Mouse (Mus musculus): ENCODE measurements around the gene Clec2g.
"Not testable (repeated sequence)": the region's sequence is repeated elsewhere in the genome, so short reads cannot be mapped to it uniquely, and the experiment has no call there.

The Clec2g gene

DNA sequence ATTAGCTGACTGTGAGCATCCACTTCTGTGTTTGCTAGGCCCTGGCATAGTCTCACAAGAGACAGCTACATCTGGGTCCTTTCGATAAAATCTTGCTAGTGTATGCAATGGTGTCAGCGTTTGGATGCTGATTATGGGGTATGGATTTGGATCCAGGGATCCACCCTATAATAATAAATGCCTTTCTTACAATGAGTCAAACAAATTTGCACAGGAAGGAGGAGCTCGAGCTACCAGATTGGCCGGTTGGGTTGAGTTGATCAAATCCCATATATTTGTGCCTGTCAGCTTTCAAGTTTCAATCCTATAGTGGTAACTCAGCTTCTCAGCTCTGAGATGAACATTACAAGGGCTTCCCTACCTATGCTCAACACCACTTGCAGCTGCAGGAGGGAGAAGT is at the start of gene Clec2g:
Gene Clec2g, plus strand, starts transcription at position 301 of the 400 bp plus-strand sequence.
- in situ Hi-C loops (cut with MboI, MseI): not testable (repeated sequence)

DNA sequence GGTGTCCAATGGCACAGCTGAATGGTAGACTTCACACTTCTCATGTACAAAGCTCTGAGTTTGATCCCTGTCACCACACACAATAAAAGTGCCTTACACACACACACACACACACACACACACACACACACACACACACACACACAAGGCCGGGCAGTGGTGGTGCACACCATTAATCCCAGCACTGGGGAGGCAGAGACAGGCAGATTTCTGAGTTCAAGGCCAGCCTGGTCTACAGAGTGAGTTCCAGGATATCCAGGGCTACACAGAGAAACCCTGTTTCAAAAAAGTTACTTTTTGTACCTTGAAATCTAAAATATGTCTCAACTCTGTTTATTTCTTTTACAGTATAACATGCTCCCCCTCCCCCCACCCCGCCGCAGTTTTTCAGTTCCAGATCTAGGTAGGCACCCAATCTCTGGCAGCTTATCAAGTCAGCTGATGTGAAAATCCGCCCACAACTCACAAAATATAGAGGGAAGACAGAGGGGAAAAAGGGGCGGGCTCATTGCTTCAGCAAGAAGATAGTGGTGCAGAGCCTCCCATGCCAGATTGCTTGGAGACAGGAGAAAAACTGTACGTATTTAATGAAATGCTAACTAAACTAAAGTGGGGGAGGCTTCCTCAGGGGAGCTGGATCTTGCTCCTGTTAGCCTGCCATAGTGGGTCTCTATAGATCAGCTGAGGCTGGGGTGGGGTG is 46.9 kb upstream of the Clec2g start, which contains the start of gene Clec2i:
Gene Clec2i, plus strand, starts transcription at position 498 of the 700 bp plus-strand sequence.
- in situ Hi-C loops (cut with MboI, MseI): not testable (repeated sequence)

DNA sequence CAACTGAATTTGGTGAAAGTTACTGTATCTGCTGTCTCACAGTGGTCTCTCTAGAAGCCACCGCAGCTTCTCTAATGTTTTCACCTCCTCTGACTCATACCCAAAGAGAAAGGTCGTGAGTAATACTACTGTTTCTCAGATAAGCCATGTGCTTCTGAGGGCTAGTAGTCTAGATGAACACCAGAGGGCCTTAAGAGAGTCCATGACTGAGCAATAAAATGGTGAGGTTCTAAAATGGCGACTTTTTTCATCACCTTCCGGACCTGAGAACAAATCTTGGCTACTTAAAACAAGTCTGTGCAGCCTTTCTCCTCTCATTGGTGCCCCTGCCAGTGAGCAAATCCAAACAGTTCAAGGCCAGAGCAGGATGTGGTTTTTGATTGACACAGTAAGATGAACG is 45.3 kb upstream of the Clec2g start:
- in situ Hi-C loops (cut with MboI, MseI): no loop called here

DNA sequence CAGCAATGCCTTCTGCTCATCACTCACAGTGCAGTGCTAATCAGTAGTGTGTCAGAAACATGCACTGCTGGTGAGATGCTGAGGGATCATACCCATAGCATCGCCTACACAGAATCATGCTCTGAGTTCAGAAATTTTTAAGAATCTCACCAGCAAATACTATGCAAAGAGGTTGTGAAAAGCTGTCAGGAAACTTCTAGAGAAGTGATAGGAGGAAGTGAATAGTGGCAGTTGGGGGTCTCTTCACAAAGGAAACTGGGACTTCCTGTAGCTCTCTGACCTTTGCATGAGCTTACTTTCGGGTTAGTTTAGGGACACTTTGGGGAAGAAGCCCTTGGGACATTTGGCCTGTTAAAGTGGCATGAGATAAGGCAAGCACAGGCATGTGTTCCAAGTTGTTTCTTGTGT is 43.2 kb upstream of the Clec2g start, which contains the start of gene BC035044:
Gene BC035044, minus strand, starts transcription at position 179 of the 408 bp plus-strand sequence.
- in situ Hi-C loops (cut with MboI, MseI): loop anchor here (5.0 kb wide), 2 partner anchors 34 to 86 kb away; no protein-coding TSS in a partner anchor

DNA sequence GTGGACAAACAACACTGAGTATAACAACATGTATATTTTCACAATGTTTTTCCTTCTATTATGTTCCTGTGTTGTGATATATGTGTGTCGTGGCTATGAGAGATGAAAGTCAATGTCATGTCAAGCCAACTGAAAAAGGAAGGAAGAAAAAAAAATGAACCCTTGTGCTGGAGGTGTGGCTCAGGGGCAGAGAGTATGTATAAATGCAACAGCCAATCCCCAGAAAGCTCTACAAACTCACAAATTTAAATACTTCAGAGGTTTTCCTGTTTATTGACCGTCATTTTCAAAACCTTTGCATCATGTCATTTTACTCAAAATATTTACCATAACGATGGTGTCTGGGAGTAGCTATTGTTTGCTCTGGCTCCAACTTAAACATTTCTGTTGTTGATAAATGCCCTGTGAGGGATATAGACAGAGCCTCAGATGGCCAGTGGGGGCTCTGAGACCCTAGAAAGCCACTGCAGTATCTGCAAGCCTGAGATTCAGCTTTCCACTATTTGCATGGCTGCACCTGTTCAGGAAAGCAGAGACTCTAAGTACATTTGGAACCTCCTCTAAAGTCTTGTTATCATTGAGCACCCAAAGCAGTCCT is 38.7 kb upstream of the Clec2g start:
- in situ Hi-C loops (cut with MboI, MseI): no loop called here

DNA sequence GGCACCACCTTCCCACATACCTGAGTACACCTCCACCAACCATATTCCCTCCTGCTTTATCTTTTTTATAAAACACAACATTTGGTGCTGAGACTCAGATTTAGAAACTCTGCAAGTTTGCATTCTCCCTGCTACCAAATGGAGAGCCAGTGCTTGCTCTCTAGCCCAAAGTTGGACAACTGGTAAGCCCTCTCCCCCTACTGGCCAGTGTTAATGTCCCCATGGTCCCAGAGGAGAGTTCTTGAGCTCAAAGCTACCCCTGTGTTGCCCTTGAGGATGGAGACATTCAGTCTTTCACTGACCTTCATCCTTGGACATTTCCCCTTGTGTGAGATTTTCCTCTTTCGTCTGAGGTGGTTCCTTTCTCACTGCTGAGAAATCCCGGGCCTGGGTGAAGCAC is 34.1 kb upstream of the Clec2g start:
- in situ Hi-C loops (cut with MboI, MseI): no loop called here

DNA sequence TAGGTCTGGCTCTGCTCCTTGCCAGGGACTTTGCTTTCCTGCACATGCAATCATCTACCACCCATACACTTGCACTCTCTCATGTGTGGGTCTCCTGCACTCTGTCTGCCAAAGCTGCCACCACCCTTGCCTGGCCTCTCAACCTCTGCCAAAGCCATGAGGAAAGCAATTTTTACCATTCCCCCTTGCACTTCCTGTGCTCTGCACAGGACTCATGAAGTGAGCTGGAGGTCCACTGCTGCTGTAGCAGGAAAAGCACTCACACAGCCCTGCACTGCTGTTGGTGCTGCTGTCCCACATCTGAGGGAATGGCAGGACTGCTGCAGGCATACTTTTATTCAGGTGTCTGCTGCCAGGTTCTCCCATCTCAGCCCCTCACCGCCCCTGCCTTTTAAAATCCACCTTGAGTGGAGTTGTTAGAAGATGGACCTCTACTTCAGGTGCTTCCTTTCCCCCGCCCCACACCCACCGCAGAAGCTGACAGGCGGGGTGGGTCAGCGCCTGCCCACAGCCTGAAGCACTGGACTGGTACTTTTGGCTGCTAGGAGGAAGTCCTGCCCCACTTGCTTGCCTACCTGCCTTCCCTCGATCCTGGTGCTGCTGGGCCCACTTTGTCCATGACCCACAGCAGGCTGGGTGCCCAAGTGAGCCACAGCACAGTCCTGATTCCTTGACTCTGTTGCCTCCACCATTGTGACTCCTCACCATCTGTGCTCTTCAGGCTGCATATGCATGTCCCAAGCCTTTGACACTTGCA is 33.2 kb upstream of the Clec2g start:
- in situ Hi-C loops (cut with MboI, MseI): not testable (repeated sequence)

DNA sequence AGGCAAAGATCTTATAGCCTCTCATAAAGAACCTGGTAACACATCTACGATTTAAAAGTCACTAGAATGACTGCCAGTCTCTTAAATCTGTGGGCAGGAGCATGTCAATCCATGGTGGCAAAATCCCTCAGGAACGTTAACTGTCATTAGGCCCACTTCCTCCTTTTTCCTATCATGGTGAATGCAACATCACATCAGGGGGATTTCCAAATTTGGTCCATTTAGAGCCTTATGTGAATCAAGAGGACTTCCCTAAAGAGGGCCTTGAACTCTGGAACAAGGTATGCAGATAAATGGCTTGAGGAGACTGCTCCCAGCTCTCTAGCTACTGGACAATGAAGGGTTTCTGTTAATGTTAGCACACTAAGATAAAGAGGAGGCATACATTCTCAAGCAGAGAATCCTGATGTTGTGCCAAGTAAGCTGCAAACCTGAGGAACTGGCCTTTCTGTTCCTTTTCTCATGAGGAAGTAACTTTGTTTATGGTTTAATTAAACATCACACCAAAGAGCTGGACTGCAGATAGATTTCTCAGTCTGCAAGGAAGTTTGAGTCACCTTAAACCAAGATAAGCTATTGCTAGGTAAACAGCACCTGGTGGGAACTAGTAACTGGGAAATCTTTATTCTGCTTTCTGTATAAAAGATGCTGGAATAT is 20.5 kb upstream of the Clec2g start:
- in situ Hi-C loops (cut with MboI, MseI): no loop called here

DNA sequence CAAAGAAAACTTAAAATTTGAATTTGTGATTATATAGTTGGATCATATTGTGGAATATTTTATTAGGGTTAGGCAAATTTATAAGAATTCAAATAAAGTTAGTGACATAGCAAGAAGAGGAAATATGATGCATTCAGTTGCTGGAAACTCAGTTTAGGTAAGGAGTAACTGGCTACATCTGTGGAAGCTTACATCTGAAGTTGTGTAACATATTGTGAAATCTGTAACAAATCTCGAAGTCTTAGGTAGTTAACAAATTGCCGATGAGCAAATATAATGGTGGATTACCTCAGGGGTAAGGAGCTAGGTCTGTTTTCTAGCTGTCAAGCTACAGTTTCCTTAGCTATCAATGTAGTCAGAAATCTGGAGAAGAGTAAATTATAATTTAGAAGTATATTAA is 16.9 kb upstream of the Clec2g start:
- in situ Hi-C loops (cut with MboI, MseI): no loop called here

DNA sequence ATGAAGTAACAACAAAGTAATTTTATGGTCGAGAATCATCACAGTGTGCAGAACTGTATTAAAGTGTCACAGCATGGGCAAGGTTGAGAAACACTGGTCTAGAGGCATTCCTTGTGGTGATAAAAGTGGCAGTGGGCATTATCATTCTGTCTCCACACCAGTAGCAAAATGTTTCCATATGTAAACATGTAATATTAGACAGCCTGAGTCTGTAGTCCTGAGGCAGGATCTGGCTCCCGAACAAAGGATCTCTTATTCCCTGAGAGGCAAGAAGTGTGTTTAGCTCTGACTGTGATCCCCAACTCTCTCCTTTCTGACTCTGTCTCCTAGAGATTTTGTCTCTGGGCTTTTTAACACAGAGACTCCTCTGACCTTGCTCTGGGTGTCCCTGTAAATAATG is 1.1 kb upstream of the Clec2g start:
- in situ Hi-C loops (cut with MboI, MseI): no loop called here

DNA sequence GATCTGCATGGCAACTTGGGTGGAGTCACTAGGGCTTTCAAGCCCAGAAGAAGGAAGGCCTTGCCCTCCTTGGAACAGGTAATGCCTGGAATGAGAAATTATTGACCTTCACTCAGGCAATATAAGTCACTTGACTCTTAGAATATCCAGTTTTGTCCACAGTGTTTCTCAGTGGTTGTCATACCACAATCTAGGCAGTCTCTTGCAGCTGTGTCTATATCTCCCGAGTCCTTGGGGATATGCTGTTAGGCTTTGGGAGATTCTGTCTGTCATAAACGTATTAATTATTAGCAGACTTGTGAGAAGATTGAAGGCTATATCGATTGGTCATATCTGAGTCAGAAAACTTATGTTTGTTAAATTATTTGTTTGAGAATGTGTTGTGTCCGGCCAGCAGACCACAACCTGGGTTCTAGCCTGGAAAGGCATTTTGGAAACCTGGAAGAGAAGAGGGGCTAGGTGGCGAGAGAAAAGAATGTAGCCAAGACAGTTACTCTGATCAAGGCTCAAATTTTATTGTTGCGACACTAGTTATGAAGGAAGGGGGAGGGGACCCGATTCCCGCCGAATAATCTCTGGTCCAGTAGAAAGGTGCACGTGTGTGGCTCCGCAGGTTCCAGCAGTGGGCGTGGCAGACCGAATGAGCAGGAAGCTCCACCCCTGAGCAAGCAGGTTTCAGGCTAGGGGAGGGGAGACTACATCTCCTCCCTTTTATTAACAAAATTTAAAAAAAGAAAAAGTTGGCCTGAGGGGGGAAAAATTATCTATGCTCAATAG is 1.9 kb downstream of the Clec2g start:
- in situ Hi-C loops (cut with MboI, MseI): not testable (repeated sequence)

DNA sequence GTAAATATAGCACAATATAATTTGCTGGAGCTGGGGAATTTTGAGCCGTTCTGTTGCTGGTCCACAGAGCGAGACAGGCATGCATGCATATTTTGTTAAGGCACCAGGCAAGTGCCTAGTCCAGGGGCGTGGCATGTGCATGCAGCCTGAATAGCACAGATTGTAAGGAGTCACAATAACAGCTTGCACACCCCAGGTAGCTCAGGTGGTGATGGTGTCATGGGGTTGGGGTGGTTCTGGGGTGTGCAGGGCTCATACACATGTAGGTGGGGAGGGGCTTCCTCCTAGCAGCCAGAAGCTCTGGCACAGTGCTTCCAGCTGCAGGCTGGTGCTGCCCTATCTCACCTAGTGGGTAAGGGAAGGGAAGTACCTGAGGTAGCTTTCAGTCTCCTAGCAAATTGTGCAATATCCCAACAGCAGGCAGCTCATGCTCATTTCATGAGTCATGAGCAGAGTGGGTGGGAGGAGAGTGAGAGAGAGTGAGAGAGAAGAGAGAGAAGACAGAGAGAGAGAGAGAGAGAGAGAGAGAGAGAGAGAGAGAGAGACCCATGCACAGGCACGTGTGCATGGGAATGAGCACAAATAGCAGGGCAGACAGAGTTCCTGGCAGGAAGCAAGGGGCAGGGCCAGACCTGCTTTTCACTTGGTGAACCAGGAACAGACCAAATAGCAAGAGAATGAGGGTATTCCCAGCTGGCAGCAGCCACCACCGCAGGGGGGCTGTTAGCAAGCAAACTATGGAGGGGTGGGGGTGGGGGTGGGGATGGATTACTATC is 7.7 kb downstream of the Clec2g start:
- in situ Hi-C loops (cut with MboI, MseI): no loop called here

DNA sequence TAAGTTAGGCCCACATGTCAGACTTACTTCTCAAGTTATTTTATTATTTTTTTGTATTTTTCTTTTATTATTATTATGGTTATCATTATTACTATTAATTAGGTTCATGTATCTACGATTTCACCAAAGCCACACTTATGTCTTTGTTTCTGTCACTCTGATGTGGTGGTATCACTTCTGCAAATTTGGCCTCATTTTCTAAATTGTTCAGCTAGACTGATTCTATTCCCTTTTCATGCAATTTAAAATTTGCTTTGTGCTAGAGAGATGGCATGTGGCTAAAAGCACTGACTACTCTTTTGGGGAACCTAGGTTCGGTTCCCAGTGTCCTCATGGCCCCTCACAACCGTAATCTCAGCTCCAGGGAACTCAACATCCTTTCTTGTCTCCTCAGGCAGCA is 11.4 kb downstream of the Clec2g start:
- in situ Hi-C loops (cut with MboI, MseI): no loop called here

DNA sequence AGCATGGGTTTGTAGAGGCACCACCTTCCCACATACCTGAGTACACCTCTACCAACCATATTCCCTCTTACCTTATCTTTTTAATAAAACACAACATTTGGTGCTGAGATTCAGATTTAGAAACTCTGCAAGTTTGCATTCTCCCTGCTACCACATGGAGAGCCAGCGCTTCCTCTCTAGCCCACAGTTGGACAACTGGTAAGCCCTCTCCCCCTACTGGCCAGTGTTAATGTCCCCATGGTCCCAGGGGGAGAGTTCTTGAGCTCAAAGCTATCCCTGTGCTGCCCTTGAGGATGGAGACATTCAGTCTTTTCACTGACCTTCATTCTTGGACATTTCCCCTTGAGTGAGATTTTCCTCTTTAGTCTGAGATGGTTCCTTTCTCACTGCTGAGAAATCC is 26.9 kb downstream of the Clec2g start:
- in situ Hi-C loops (cut with MboI, MseI): no loop called here

DNA sequence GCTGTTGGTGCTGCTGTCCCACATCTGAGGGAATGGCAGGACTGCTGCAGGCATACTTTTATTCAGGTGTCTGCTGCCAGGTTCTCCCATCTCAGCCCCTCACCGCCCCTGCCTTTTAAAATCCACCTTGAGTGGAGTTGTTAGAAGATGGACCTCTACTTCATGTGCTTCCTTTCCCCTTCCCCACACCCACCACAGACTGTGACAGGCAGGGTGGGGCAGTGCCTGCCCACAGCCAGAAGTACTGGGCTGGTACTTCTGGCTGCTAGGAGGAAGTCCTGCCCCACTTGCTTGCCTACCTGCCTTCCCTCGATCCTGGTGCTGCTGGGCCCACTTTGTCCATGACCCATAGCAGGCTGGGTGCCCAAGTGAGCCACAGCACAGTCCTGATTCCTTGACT is 27.9 kb downstream of the Clec2g start:
- in situ Hi-C loops (cut with MboI, MseI): not testable (repeated sequence)

DNA sequence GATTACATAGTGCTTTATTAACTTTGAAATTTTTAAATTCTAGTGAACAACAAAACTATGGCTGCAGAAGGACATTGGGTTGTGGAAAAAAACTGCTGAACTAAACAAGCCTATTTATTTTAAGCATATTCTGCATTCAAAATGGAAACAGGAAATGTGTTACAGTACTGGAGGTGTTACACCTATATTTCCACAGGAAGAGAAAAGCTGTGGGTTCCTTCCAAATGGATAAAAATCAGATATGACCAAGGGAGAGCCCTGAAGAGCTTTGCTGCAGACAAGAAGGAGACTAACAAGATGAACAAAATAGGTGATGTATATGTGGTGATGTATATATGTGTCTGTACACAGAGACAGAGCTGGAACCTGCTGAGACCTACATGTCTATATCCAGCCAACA is 30.3 kb downstream of the Clec2g start:
- in situ Hi-C loops (cut with MboI, MseI): no loop called here

DNA sequence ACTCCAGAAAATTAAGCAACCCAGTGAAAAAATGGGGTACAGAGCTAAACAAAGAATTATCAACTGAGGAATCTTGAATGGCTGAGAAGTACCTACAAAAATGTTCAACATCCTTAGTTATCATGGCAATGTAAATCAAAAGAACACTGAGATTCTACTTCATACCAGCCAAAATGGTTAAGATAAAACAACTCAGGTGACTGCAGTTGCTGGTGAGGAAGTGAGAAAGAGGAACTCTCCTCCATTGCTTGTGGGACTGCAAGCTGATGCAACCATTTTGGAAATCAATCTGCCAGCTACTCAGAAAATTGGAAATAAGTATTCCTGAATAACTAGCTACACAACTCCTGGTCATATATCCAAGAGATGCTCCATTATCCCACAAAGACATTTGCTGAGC is 34.3 kb downstream of the Clec2g start:
- in situ Hi-C loops (cut with MboI, MseI): no loop called here

DNA sequence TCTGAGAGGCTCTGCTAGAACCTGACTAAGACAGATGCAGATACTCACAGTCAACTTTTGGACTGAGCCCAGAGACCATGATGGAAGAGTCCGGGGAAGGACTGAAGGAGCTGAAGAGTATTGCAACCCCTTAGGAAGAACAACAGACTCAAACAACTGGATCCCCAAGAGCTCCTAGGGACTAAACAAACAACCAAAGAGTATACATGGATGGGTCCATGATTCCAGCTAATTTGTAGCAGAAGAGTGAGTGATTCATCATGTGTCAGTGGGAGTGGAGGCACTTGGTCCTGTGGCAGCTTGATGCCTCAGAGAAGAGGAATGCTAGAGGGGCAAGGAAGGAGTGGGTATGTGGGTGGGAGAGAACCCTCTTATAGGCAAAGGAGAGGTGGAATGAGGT is 35.6 kb downstream of the Clec2g start:
- in situ Hi-C loops (cut with MboI, MseI): no loop called here

DNA sequence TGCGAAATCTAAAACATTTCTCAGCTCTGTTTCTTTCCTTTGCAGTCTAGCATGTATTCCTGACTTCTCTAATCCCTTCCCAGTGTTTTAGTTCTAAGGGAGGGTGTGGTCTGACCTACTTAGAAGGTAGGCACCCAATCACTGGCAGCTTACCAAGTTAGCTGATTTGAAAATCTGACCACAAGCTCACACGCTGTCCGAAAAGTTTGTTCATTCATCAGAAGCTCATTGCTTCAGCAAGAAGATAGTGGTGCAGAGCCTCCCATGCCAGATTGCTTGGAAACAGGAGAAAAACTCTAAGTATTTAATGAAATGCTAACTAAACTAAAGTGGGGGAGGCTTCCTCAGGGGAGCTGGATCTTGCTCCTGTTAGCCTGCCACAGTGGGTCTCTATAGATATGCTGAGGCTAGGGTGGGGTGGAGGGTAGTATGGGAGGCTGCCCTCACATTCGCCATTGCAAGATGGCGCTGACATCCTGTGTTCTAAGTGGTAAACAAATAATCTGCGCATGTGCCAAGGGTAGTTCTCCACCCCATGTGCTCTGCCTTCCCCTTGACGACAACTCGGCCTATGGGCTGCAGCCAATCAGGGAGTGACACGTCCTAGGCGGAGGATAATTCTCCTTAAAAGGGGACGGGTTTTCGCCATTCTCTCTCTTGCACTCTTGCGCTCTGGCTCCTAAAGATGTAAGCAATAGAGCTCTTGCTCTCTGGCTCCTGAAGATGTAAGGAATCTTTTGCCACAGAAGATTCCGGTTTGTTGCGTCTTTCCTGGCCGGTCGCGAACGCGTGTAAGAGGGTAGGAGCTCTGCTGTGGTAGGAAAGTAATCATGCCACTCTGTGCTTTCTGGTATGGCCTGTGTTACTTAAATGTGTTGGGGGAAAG is 36.6 kb downstream of the Clec2g start:
- in situ Hi-C loops (cut with MboI, MseI): not testable (repeated sequence)

Data from regulatory T cell (primary cell).